8 mouse cellular contexts compared by ENCODE assay signal in genomic region chr10:41302689-41303431, GRCm38 (mm10). TPM values are rescaled to one million over a fixed set of nuclear protein-coding genes. Genes with fewer than 3 reads are reported as not detected.
DNase-seq lines count a peak whose midpoint lies in the region; ATAC-seq and TF ChIP-seq lines count a peak whose summit lies in the region.

Gene Fig4, minus strand, starts transcription at chr10:41303260.

- peak within 1 kb of the TSS; percentile 91 for H3K4me2 ChIP-seq in kidney, embryonic 15.5 days
- peak within 1 kb of the TSS; percentile 100 for H3K4me2 ChIP-seq in myocyte (ENCODE audit: low read depth)

- H3K27me3 ChIP-seq in heart, embryonic 10.5 days (ENCODE audit: insufficient read depth, poor library complexity, severe bottlenecking) = no peaks in the 10 kb centered on the region
- no peaks in the 10 kb centered on the region for H3K27me3 ChIP-seq in kidney, embryonic 15.5 days
- H3K27me3 ChIP-seq in liver, adult 2 months (ENCODE audit: control insufficient read depth, insufficient read depth, low read length) = no peaks in the 10 kb centered on the region
- no peaks in the 10 kb centered on the region for H3K27me3 ChIP-seq in myocyte (ENCODE audit: control insufficient read depth, insufficient read depth, insufficient read length)
- H3K27me3 ChIP-seq in splenic B cell, adult 2 months (ENCODE audit: control insufficient read depth, insufficient read depth, low read length, poor library complexity, severe bottlenecking) = no peaks in the 10 kb centered on the region

- H3ac ChIP-seq in myocyte (ENCODE audit: control insufficient read depth, insufficient read length) = peak within 1 kb of the TSS; percentile 50

- H3K4me1 ChIP-seq in bone marrow macrophage, adult 2 months (ENCODE audit: control insufficient read depth, insufficient read depth, low read length) = peaks cover 4% of the 10 kb centered on the region
- no peaks in the 10 kb centered on the region for H3K4me1 ChIP-seq in embryonic fibroblast, embryonic 13.5 days (ENCODE audit: control insufficient read depth, insufficient read depth, low read length)
- peaks cover 12% of the 10 kb centered on the region; the same call in 1 of the 2 replicates for H3K4me1 ChIP-seq in heart, embryonic 10.5 days
- H3K4me1 ChIP-seq in kidney, embryonic 15.5 days = peaks cover 6% of the 10 kb centered on the region; the same call in 1 of the 2 replicates
- H3K4me1 ChIP-seq in liver, adult 2 months (ENCODE audit: control insufficient read depth, insufficient read depth, low read length) = peaks cover 1% of the 10 kb centered on the region; the same call in 1 of the 2 replicates

- H3K9ac ChIP-seq in kidney, embryonic 15.5 days = peak within 1 kb of the TSS; percentile 77
- peak within 1 kb of the TSS; percentile 91 for H3K9ac ChIP-seq in liver, adult 2 months (ENCODE audit: low read depth, low read length)

- H3K9me3 ChIP-seq in heart, embryonic 10.5 days = no peaks in the 10 kb centered on the region
- no peaks in the 10 kb centered on the region for H3K9me3 ChIP-seq in kidney, embryonic 15.5 days (replicated peaks)

- peaks cover 6% of the 10 kb centered on the region; the same call in 1 of the 2 replicates for H3K79me2 ChIP-seq in liver, adult 2 months (ENCODE audit: control insufficient read depth, insufficient read depth, low read length)
- H3K79me2 ChIP-seq in myocyte (ENCODE audit: control insufficient read depth, insufficient read depth) = no peaks in the 10 kb centered on the region

- DNase-seq in A20 (ENCODE audit: low read depth, low spot score) = peak; percentile 94
- peak; percentile 95 for DNase-seq in heart, embryonic 10.5 days (ENCODE audit: low spot score)
- DNase-seq in liver, adult 2 months (ENCODE audit: extremely low read depth, low read depth, low spot score) = peak; percentile 69
- peak; percentile 95 for DNase-seq in splenic B cell, adult 2 months (ENCODE audit: low read depth, low spot score)

- peak within 1 kb of the TSS; percentile 99 for H3K4me3 ChIP-seq in bone marrow macrophage, adult 2 months (ENCODE audit: insufficient read depth, low read length)
- H3K4me3 ChIP-seq in embryonic fibroblast, embryonic 13.5 days (ENCODE audit: insufficient read depth, low read length) = peak within 1 kb of the TSS; percentile 93
- peak within 1 kb of the TSS; percentile 98 for H3K4me3 ChIP-seq in heart, embryonic 10.5 days
- H3K4me3 ChIP-seq in kidney, embryonic 15.5 days (replicated peaks) = peak within 1 kb of the TSS; percentile 93
- peak within 1 kb of the TSS; percentile 96 for H3K4me3 ChIP-seq in liver, adult 2 months (ENCODE audit: insufficient read depth, low read depth, low read length)
- peak within 1 kb of the TSS; percentile 33 for H3K4me3 ChIP-seq in myocyte

- TF ChIP-seq CTCF in bone marrow macrophage, adult 2 months (IDR thresholded peaks at IDR 0.05; ENCODE audit: low read depth, low read length) = no peak
- no peak for TF ChIP-seq CTCF in embryonic fibroblast, embryonic 13.5 days (IDR thresholded peaks at IDR 0.05; ENCODE audit: borderline replicate concordance, insufficient read depth, low read length)
- no peak for TF ChIP-seq CTCF in liver, adult 2 months (IDR thresholded peaks at IDR 0.05; ENCODE audit: low read depth, low read length)

- H3K36me3 ChIP-seq in heart, embryonic 10.5 days = no peaks in the 10 kb centered on the region
- no peaks in the 10 kb centered on the region for H3K36me3 ChIP-seq in kidney, embryonic 15.5 days
- H3K36me3 ChIP-seq in liver, adult 2 months (ENCODE audit: control insufficient read depth, insufficient read depth, low read length) = no peaks in the 10 kb centered on the region
- H3K36me3 ChIP-seq in myocyte (ENCODE audit: control insufficient read depth, insufficient read depth) = no peaks in the 10 kb centered on the region
- H3K36me3 ChIP-seq in splenic B cell, adult 2 months (ENCODE audit: control insufficient read depth, insufficient read depth, low read length, poor library complexity, severe bottlenecking) = no peaks in the 10 kb centered on the region

- no peak for TF ChIP-seq POLR2A in bone marrow macrophage, adult 2 months (IDR thresholded peaks at IDR 0.05; ENCODE audit: borderline replicate concordance, low read depth, low read length)
- TF ChIP-seq POLR2A in embryonic fibroblast, embryonic 13.5 days (IDR thresholded peaks at IDR 0.05; ENCODE audit: low read depth, low read length) = peak; percentile 82
- 0 out of 2 replicates have a peak, but pooled peaks have one; percentile 57 for TF ChIP-seq POLR2A in liver, adult 2 months (IDR thresholded peaks at IDR 0.05; ENCODE audit: extremely low read depth, insufficient read depth, low read length)
- TF ChIP-seq POLR2A in myocyte (IDR thresholded peaks at IDR 0.05; ENCODE audit: insufficient read length, low read depth) = peak; percentile 80

- peak within 1 kb of the TSS; percentile 31 for H3K27ac ChIP-seq in bone marrow macrophage, adult 2 months (ENCODE audit: insufficient read depth, low read depth, low read length)
- 0 out of 2 replicates have a peak within 1 kb of the TSS, but pooled peaks have one; percentile 2 for H3K27ac ChIP-seq in embryonic fibroblast, embryonic 13.5 days (ENCODE audit: insufficient read depth, low read length)
- H3K27ac ChIP-seq in heart, embryonic 10.5 days = peak within 1 kb of the TSS; percentile 92
- peak within 1 kb of the TSS; percentile 75 for H3K27ac ChIP-seq in kidney, embryonic 15.5 days
- peak within 1 kb of the TSS; percentile 62 for H3K27ac ChIP-seq in liver, adult 2 months (replicated peaks; ENCODE audit: insufficient read depth, low read depth, low read length)

- under 1% methylated on average over 38 of the region's 38 CpGs for WGBS in heart, embryonic 10.5 days
- WGBS in kidney, embryonic 15.5 days = 0% methylated on average over 37 of the region's 38 CpGs
- WGBS in liver, adult 2 months = under 1% methylated on average over 38 of the region's 38 CpGs

- peak; percentile 93 for ATAC-seq in kidney, embryonic 15.5 days (replicated peaks; ENCODE audit: low FRiP score)

TF ChIP-seq in myocyte, 11 proteins besides CTCF, POLR2A, EP300 and RAD21:
- TF ChIP-seq TCF12 (IDR thresholded peaks at IDR 0.05; ENCODE audit: insufficient read depth, poor library complexity, severe bottlenecking) = no peak
- TF ChIP-seq CEBPB (IDR thresholded peaks at IDR 0.05; ENCODE audit: insufficient read depth, poor library complexity, severe bottlenecking) = no peak
- no peak for TF ChIP-seq MAX (IDR thresholded peaks at IDR 0.05; ENCODE audit: low read depth)
- no peak for TF ChIP-seq MYOD1 (IDR thresholded peaks at IDR 0.05; ENCODE audit: control insufficient read depth in 1 of 3, insufficient read length in 2 of 3, low read depth in 2 of 3)
- TF ChIP-seq MYOG (IDR thresholded peaks at IDR 0.05; ENCODE audit: control insufficient read depth in 1 of 3, insufficient read depth in 1 of 3, insufficient read length in 2 of 3, low read depth in 2 of 3) = no peak
- TF ChIP-seq USF1 (IDR thresholded peaks at IDR 0.05; ENCODE audit: low read depth) = peak; percentile 96
- TF ChIP-seq POLR2AphosphoS2 (IDR thresholded peaks at IDR 0.05; ENCODE audit: insufficient read length, low read depth) = peak; percentile 76
- peak; percentile 25 for TF ChIP-seq SRF (IDR thresholded peaks at IDR 0.05; ENCODE audit: control insufficient read depth, insufficient read length, low read depth)
- TF ChIP-seq E2F4 (IDR thresholded peaks at IDR 0.05; ENCODE audit: insufficient read depth) = no peak
- TF ChIP-seq TCF3 (IDR thresholded peaks at IDR 0.05; ENCODE audit: insufficient read length, low read depth) = no peak
- TF ChIP-seq REST (IDR thresholded peaks at IDR 0.05; ENCODE audit: insufficient read depth, insufficient read length) = no peak

RNA-seq across cellular contexts. Expression of gene Fig4, which starts in this region (rescaled TPM):
- 14.5 and 16.3 TPM in 2 replicates for polyA plus RNA-seq in bone marrow macrophage, adult 2 months (2012; ENCODE audit: insufficient read depth, insufficient read length, missing spikeins)
- polyA plus RNA-seq in embryonic fibroblast, embryonic 13.5 days (2011; ENCODE audit: insufficient read length, low read depth, missing spikeins) = 19.6 and 20.8 TPM in 2 replicates
- polyA plus RNA-seq in heart, embryonic 10.5 days (2016; fragmentation: Nextera tagmentation; extraction: Ambion mirVana) = 28.7 and 43.6 TPM in 2 replicates
- 15.7 and 17.5 TPM in 2 replicates for polyA plus RNA-seq in kidney, embryonic 15.5 days (2015; fragmentation: Nextera tagmentation; extraction: Ambion mirVana)
- 10.6 and 12.9 TPM in 2 replicates for total RNA-seq in liver, adult 2 months (2014; rRNA removed)
- 5.1 and 5.4 TPM in 2 replicates for polyA plus RNA-seq in liver, adult 2 months (2012; rRNA removed)
- 11.9 TPM for polyA plus RNA-seq in myocyte (2012; fragmentation: generic; extraction: Trizol)

Comparison
In these comparisons a context has a peak if more than half of its experiments do, and no peak if none do; other contexts are left out.
1. Peak in every context shown above with its lines: DNase-seq, ATAC-seq, H3K4me3 ChIP-seq and H3K27ac ChIP-seq.
2. H3K27ac ChIP-seq: peak in every context shown above with its lines; median percentile 92 in heart, embryonic 10.5 days; 75 in kidney, embryonic 15.5 days; 62 in liver, adult 2 months; 31 in bone marrow macrophage, adult 2 months; 2 in embryonic fibroblast, embryonic 13.5 days.
3. H3K4me3 ChIP-seq: peak in every context shown above with its lines; median percentile 99 in bone marrow macrophage, adult 2 months; 98 in heart, embryonic 10.5 days; 96 in liver, adult 2 months; 93 in embryonic fibroblast, embryonic 13.5 days; 93 in kidney, embryonic 15.5 days; 33 in myocyte.